Mouse (Mus musculus): ENCODE data around the gene Ifna1. TPM values are rescaled to one million over a fixed set of nuclear protein-coding genes. Genes with fewer than 3 reads are reported as not detected.
"Not testable (repeated sequence)": the region's sequence is repeated elsewhere in the genome, so short reads cannot be mapped to it uniquely, and the experiment has no call there.

Gene Ifna1
- total RNA-seq (2012; rRNA removed), result not detected in 2 replicates

GRCm38 (mm10) chr4:88849698-88850097 is at the start of gene Ifna1:
Gene Ifna1, plus strand, starts transcription at chr4:88850087.
- in situ Hi-C loops (cut with MboI; ENCODE audit: low sequenced_read_pairs in 2 of 2, unreplicated experiment in 2 of 2), result no loop called here
- no peak within 1 kb of the TSS for H3K27ac ChIP-seq (ENCODE audit: insufficient read depth, low read depth, low read length, poor library complexity, severe bottlenecking)

GRCm38 (mm10) chr4:88802954-88803353 is 46.9 kb upstream of the Ifna1 start, which contains the start of gene Gm13287:
Gene Gm13287, plus strand, starts transcription at chr4:88803254.
- in situ Hi-C loops (cut with MboI; ENCODE audit: low sequenced_read_pairs in 2 of 2, unreplicated experiment in 2 of 2); H3K4me1 ChIP-seq (ENCODE audit: control insufficient read depth in 2 of 2, insufficient read depth in 2 of 2, low read length in 2 of 2, poor library complexity in 1 of 2); H3K9ac ChIP-seq (ENCODE audit: insufficient read depth, low read depth, low read length, poor library complexity, severe bottlenecking); H3K4me3 ChIP-seq (ENCODE audit: insufficient read depth in 1 of 2, low read depth in 1 of 2, low read length in 2 of 2, poor library complexity in 1 of 2, severe bottlenecking in 1 of 2); H3K36me3 ChIP-seq (ENCODE audit: control insufficient read depth, insufficient read depth, low read length, poor library complexity, severe bottlenecking); DNase-seq (ENCODE audit: low read depth, low spot score); H3K27ac ChIP-seq (ENCODE audit: insufficient read depth, low read depth, low read length, poor library complexity, severe bottlenecking); H3K9me3 ChIP-seq (ENCODE audit: control insufficient read depth, insufficient read depth, low read depth, low read length): not testable (repeated sequence)

More at GRCm38 (mm10) chr4:88849698-88850097, at the start of gene Ifna1:
- Histone ChIP-seq H3K36me3 (ENCODE audit: control insufficient read depth, insufficient read depth, low read length, poor library complexity, severe bottlenecking) (no peaks in the 10 kb centered on the region), H3K9ac (ENCODE audit: insufficient read depth, low read depth, low read length, poor library complexity, severe bottlenecking) (no peak within 1 kb of the TSS), H3K9me3 (ENCODE audit: control insufficient read depth, insufficient read depth, low read depth, low read length) (no peaks in the 10 kb centered on the region), H3K4me1 (ENCODE audit: control insufficient read depth in 2 of 2, insufficient read depth in 2 of 2, low read length in 2 of 2, poor library complexity in 1 of 2) (no peaks in the 10 kb centered on the region), H3K4me3 (ENCODE audit: insufficient read depth in 1 of 2, low read depth in 1 of 2, low read length in 2 of 2, poor library complexity in 1 of 2, severe bottlenecking in 1 of 2) (no peak within 1 kb of the TSS)
- DNase-seq (ENCODE audit: low read depth, low spot score), result no peak
- TF ChIP-seq CHD2 (IDR thresholded peaks at IDR 0.05; ENCODE audit: low read depth, low read length), result no peak
- TF ChIP-seq ZNF384 (IDR thresholded peaks at IDR 0.05; ENCODE audit: low read depth, low read length), result no peak
- no peak for TF ChIP-seq MAFK (IDR thresholded peaks at IDR 0.05; ENCODE audit: insufficient read depth, low read depth, low read length)

- DNase-seq (ENCODE audit: low read depth, low spot score); H3K9me3 ChIP-seq (ENCODE audit: control insufficient read depth, insufficient read depth, low read depth, low read length); H3K4me1 ChIP-seq (ENCODE audit: control insufficient read depth in 2 of 2, insufficient read depth in 2 of 2, low read length in 2 of 2, poor library complexity in 1 of 2); H3K4me3 ChIP-seq (ENCODE audit: insufficient read depth in 1 of 2, low read depth in 1 of 2, low read length in 2 of 2, poor library complexity in 1 of 2, severe bottlenecking in 1 of 2); in situ Hi-C loops (cut with MboI; ENCODE audit: low sequenced_read_pairs in 2 of 2, unreplicated experiment in 2 of 2); H3K27ac ChIP-seq (ENCODE audit: insufficient read depth, low read depth, low read length, poor library complexity, severe bottlenecking); H3K9ac ChIP-seq (ENCODE audit: insufficient read depth, low read depth, low read length, poor library complexity, severe bottlenecking); H3K36me3 ChIP-seq (ENCODE audit: control insufficient read depth, insufficient read depth, low read length, poor library complexity, severe bottlenecking): not testable (repeated sequence)
Measured at GRCm38 (mm10) chr4:88805231-88805630, 44.7 kb upstream of the Ifna1 start, which contains the start of gene Gm13288. Gene Gm13288, plus strand, starts transcription at chr4:88805531.

- H3K4me3 ChIP-seq (ENCODE audit: insufficient read depth in 1 of 2, low read depth in 1 of 2, low read length in 2 of 2, poor library complexity in 1 of 2, severe bottlenecking in 1 of 2); H3K27ac ChIP-seq (ENCODE audit: insufficient read depth, low read depth, low read length, poor library complexity, severe bottlenecking); H3K9me3 ChIP-seq (ENCODE audit: control insufficient read depth, insufficient read depth, low read depth, low read length); in situ Hi-C loops (cut with MboI; ENCODE audit: low sequenced_read_pairs in 2 of 2, unreplicated experiment in 2 of 2); DNase-seq (ENCODE audit: low read depth, low spot score); H3K9ac ChIP-seq (ENCODE audit: insufficient read depth, low read depth, low read length, poor library complexity, severe bottlenecking); H3K36me3 ChIP-seq (ENCODE audit: control insufficient read depth, insufficient read depth, low read length, poor library complexity, severe bottlenecking); H3K4me1 ChIP-seq (ENCODE audit: control insufficient read depth in 2 of 2, insufficient read depth in 2 of 2, low read length in 2 of 2, poor library complexity in 1 of 2): not testable (repeated sequence)
Measured at GRCm38 (mm10) chr4:88805761-88806160, 44.1 kb upstream of the Ifna1 start.

GRCm38 (mm10) chr4:88815928-88816327 is 34.0 kb upstream of the Ifna1 start, which contains the start of gene Ifna7:
Gene Ifna7, plus strand, starts transcription at chr4:88816228.
- Histone ChIP-seq H3K4me3 (ENCODE audit: insufficient read depth in 1 of 2, low read depth in 1 of 2, low read length in 2 of 2, poor library complexity in 1 of 2, severe bottlenecking in 1 of 2) (no peak within 1 kb of the TSS), H3K4me1 (ENCODE audit: control insufficient read depth in 2 of 2, insufficient read depth in 2 of 2, low read length in 2 of 2, poor library complexity in 1 of 2) (no peaks in the 10 kb centered on the region)
- TF ChIP-seq ZC3H11A (IDR thresholded peaks at IDR 0.05; ENCODE audit: borderline replicate concordance, low read depth, low read length), result no peak
- no peak for TF ChIP-seq MAFK (IDR thresholded peaks at IDR 0.05; ENCODE audit: insufficient read depth, low read depth, low read length)
- no peak for TF ChIP-seq ZNF384 (IDR thresholded peaks at IDR 0.05; ENCODE audit: low read depth, low read length)
- TF ChIP-seq HCFC1 (IDR thresholded peaks at IDR 0.05; ENCODE audit: borderline replicate concordance, insufficient read depth, low read length), result no peak

More at GRCm38 (mm10) chr4:88815928-88816327, 34.0 kb upstream of the Ifna1 start, which contains the start of gene Ifna7:
- no peaks in the 10 kb centered on the region for H3K36me3 ChIP-seq (ENCODE audit: control insufficient read depth, insufficient read depth, low read length, poor library complexity, severe bottlenecking)
- H3K9me3 ChIP-seq (ENCODE audit: control insufficient read depth, insufficient read depth, low read depth, low read length), result no peaks in the 10 kb centered on the region
- no peak within 1 kb of the TSS for H3K9ac ChIP-seq (ENCODE audit: insufficient read depth, low read depth, low read length, poor library complexity, severe bottlenecking)
- H3K27ac ChIP-seq (ENCODE audit: insufficient read depth, low read depth, low read length, poor library complexity, severe bottlenecking), result no peak within 1 kb of the TSS
- DNase-seq (ENCODE audit: low read depth, low spot score), result no peak
- in situ Hi-C loops (cut with MboI; ENCODE audit: low sequenced_read_pairs in 2 of 2, unreplicated experiment in 2 of 2), result no loop called here

Data from ES-E14 (cell line).